Comparison of ENCODE assay signal across 19 mouse cellular contexts in genomic region chr1:162092401-162092800, GRCm38 (mm10).
DNase-seq lines count a peak whose midpoint lies in the region; ATAC-seq and TF ChIP-seq lines count a peak whose summit lies in the region.
"Had no signal": no experiment of that assay in that cellular context is flagged by ENCODE, and none has a peak within 500 bp of the region (broad histone marks: within the 10 kb centered on the region; RNA-seq: fewer than 3 reads in every experiment).

No protein-coding gene starts in this region.

- no peak overlapping the region for H3K9ac ChIP-seq in embryonic facial prominence, embryonic 13.5 days
- no peak overlapping the region for H3K9ac ChIP-seq in lung, embryonic 14.5 days
- H3K9ac ChIP-seq in stomach, postnatal 0 days (ENCODE audit: low read length), result no peak overlapping the region
- H3K9ac ChIP-seq: embryonic facial prominence, embryonic 12.5 days; liver, embryonic 12.5 days had no signal

- H3K4me2 ChIP-seq in embryonic facial prominence, embryonic 13.5 days, result no peak overlapping the region
- H3K4me2 ChIP-seq in lung, embryonic 14.5 days, result no peak overlapping the region
- no peak overlapping the region for H3K4me2 ChIP-seq in stomach, postnatal 0 days (replicated peaks; ENCODE audit: low read depth)
- H3K4me2 ChIP-seq: embryonic facial prominence, embryonic 12.5 days; liver, embryonic 12.5 days had no signal

- no peak for DNase-seq in embryonic facial prominence, embryonic 10.5 days (ENCODE audit: low spot score)
- no peak for DNase-seq in lung, embryonic 14.5 days
- no peak for DNase-seq in lung, postnatal 4 days
- DNase-seq in adipocyte (ENCODE audit: low spot score), result peak; percentile 43
- DNase-seq in stomach, postnatal 0 days (ENCODE audit: low spot score), result no peak
- no peak for DNase-seq in kidney, adult 11 months
- no peak for DNase-seq in spleen, adult 18-20 months
- DNase-seq: adrenal gland, postnatal 25 days; cerebellum, adult 18-20 months; gastrocnemius, postnatal 14 days; heart, postnatal 4 days; layer of hippocampus, adult 9-11 months; midbrain, embryonic 14.5 days; retina, postnatal 1 day had no signal

- H3K4me3 ChIP-seq in embryonic facial prominence, embryonic 13.5 days, result no peak overlapping the region
- H3K4me3 ChIP-seq in embryonic facial prominence, embryonic 10.5 days, result no peak overlapping the region
- H3K4me3 ChIP-seq in lung, embryonic 14.5 days (ENCODE audit: low read depth, low read length), result no peak overlapping the region
- H3K4me3 ChIP-seq in stomach, postnatal 0 days (ENCODE audit: low read depth, low read length), result no peak overlapping the region
- H3K4me3 ChIP-seq: embryonic facial prominence, embryonic 12.5 days; forebrain, embryonic 10.5 days; liver, embryonic 12.5 days had no signal

- WGBS in embryonic facial prominence, embryonic 13.5 days, result 89% methylated on average over 8 of the region's 8 CpGs
- 91% methylated on average over 8 of the region's 8 CpGs for WGBS in embryonic facial prominence, embryonic 10.5 days
- 88% methylated on average over 8 of the region's 8 CpGs for WGBS in lung, embryonic 14.5 days
- WGBS in stomach, postnatal 0 days, result 86% methylated on average over 8 of the region's 8 CpGs

- no peaks in the 10 kb centered on the region for H3K36me3 ChIP-seq in embryonic facial prominence, embryonic 13.5 days
- H3K36me3 ChIP-seq in embryonic facial prominence, embryonic 10.5 days (replicated peaks), result no peaks in the 10 kb centered on the region
- H3K36me3 ChIP-seq in lung, embryonic 14.5 days (ENCODE audit: insufficient read depth), result no peaks in the 10 kb centered on the region
- no peaks in the 10 kb centered on the region for H3K36me3 ChIP-seq in stomach, postnatal 0 days (ENCODE audit: control insufficient read depth, insufficient read depth, low read length)
- H3K36me3 ChIP-seq: embryonic facial prominence, embryonic 12.5 days; forebrain, embryonic 10.5 days; liver, embryonic 12.5 days had no signal

- 0 out of 2 replicates have a peak overlapping the region, but pooled peaks have one; percentile 33 for H3K27ac ChIP-seq in embryonic facial prominence, embryonic 13.5 days
- no peak overlapping the region for H3K27ac ChIP-seq in embryonic facial prominence, embryonic 10.5 days (replicated peaks)
- no peak overlapping the region for H3K27ac ChIP-seq in lung, embryonic 14.5 days (ENCODE audit: low read depth)
- no peak overlapping the region for H3K27ac ChIP-seq in stomach, postnatal 0 days (replicated peaks)
- H3K27ac ChIP-seq: embryonic facial prominence, embryonic 12.5 days; forebrain, embryonic 10.5 days; kidney, postnatal 0 days; liver, embryonic 12.5 days had no signal

- H3K9me3 ChIP-seq in embryonic facial prominence, embryonic 13.5 days, result peaks cover 3% of the 10 kb centered on the region; the same call in 1 of the 2 replicates
- no peaks in the 10 kb centered on the region for H3K9me3 ChIP-seq in embryonic facial prominence, embryonic 10.5 days
- no peaks in the 10 kb centered on the region for H3K9me3 ChIP-seq in lung, embryonic 14.5 days (ENCODE audit: low read depth, low read length)
- H3K9me3 ChIP-seq in stomach, postnatal 0 days (ENCODE audit: control insufficient read depth, low read length), result no peaks in the 10 kb centered on the region
- H3K9me3 ChIP-seq: forebrain, embryonic 10.5 days; liver, embryonic 12.5 days had no signal

- peak; percentile 23; the same call in 1 of the 2 replicates for TF ChIP-seq CTCF in lung, embryonic 14.5 days (IDR thresholded peaks at IDR 0.05; ENCODE audit: low read depth)
- peak; percentile 29 for TF ChIP-seq CTCF in stomach, postnatal 0 days (IDR thresholded peaks at IDR 0.05; ENCODE audit: low read depth)

- no peak for ATAC-seq in embryonic facial prominence, embryonic 13.5 days (ENCODE audit: insufficient number of reproducible peaks, insufficient read depth, low FRiP score, low TSS enrichment, low read depth)
- no peak for ATAC-seq in lung, embryonic 14.5 days (ENCODE audit: insufficient read depth)
- ATAC-seq in stomach, postnatal 0 days (ENCODE audit: low FRiP score, low TSS enrichment), result no peak
- ATAC-seq: liver, embryonic 12.5 days had no signal

- H3K4me1 ChIP-seq in embryonic facial prominence, embryonic 13.5 days, result peaks cover 5% of the 10 kb centered on the region
- H3K4me1 ChIP-seq in embryonic facial prominence, embryonic 10.5 days, result peaks cover 12% of the 10 kb centered on the region; the same call in 1 of the 2 replicates
- H3K4me1 ChIP-seq in lung, embryonic 14.5 days (ENCODE audit: insufficient read depth), result no peaks in the 10 kb centered on the region
- no peaks in the 10 kb centered on the region for H3K4me1 ChIP-seq in stomach, postnatal 0 days (replicated peaks; ENCODE audit: control insufficient read depth, insufficient read depth)
- H3K4me1 ChIP-seq: forebrain, embryonic 10.5 days; liver, embryonic 12.5 days had no signal

- TF ChIP-seq EP300 in stomach, postnatal 0 days (optimal IDR thresholded peaks at IDR 0.05), result no peak

- no peaks in the 10 kb centered on the region for H3K27me3 ChIP-seq in embryonic facial prominence, embryonic 13.5 days
- H3K27me3 ChIP-seq in embryonic facial prominence, embryonic 10.5 days (replicated peaks; ENCODE audit: low read depth, poor library complexity, severe bottlenecking), result no peaks in the 10 kb centered on the region
- no peaks in the 10 kb centered on the region for H3K27me3 ChIP-seq in lung, embryonic 14.5 days (ENCODE audit: insufficient read depth, low read length)
- H3K27me3 ChIP-seq in stomach, postnatal 0 days (ENCODE audit: control insufficient read depth, insufficient read depth, low read length), result no peaks in the 10 kb centered on the region; the same call in 1 of the 2 replicates
- H3K27me3 ChIP-seq: embryonic facial prominence, embryonic 12.5 days; liver, embryonic 12.5 days had no signal
